Mouse (Mus musculus) myocyte (in vitro differentiated cells): ENCODE measurements around the gene Rhbdf1.

ENCODE experiments used
- E2F4 ChIP-seq: IDR thresholded peaks from one replicate; pipeline ENCODE4 v1.6.1; 2011; ENCODE audit warnings: mild to moderate bottlenecking, control low read depth, moderate library complexity; ENCODE audit not compliant: insufficient read depth
- MAX ChIP-seq: IDR thresholded peaks from one replicate; pipeline ENCODE4 v1.6.1; 2011; ENCODE audit warnings: low read depth, mild to moderate bottlenecking, control low read depth
- MYOD1 ChIP-seq, 3 experiments: IDR thresholded peaks; one replicate each; pipeline ENCODE4 v1.6.1; 2011; ENCODE audit warnings: control low read depth in 2 of 3, low read depth in 2 of 3, mild to moderate bottlenecking in 2 of 3, moderate library complexity in 1 of 3; ENCODE audit not compliant: insufficient read length in 2 of 3, control insufficient read depth in 1 of 3
- MYOG ChIP-seq, 3 experiments: IDR thresholded peaks; one replicate each; pipeline ENCODE4 v1.6.1; 2011; ENCODE audit warnings: control low read depth in 2 of 3, low read depth in 2 of 3, mild to moderate bottlenecking in 2 of 3; ENCODE audit not compliant: insufficient read length in 2 of 3, control insufficient read depth in 1 of 3, insufficient read depth in 1 of 3
- POLR2A ChIP-seq: IDR thresholded peaks from one replicate; pipeline ENCODE4 v1.6.1; 2011; ENCODE audit warnings: low read depth, mild to moderate bottlenecking, control low read depth, moderate library complexity; ENCODE audit not compliant: insufficient read length
- POLR2AphosphoS2 ChIP-seq: IDR thresholded peaks from one replicate; pipeline ENCODE4 v1.6.1; 2011; ENCODE audit warnings: low read depth, control low read depth; ENCODE audit not compliant: insufficient read length
- REST ChIP-seq: IDR thresholded peaks from one replicate; pipeline ENCODE4 v1.6.1; 2011; ENCODE audit warnings: mild to moderate bottlenecking, control low read depth, moderate library complexity; ENCODE audit not compliant: insufficient read depth, insufficient read length
- TCF12 ChIP-seq: IDR thresholded peaks from one replicate; pipeline ENCODE4 v1.6.1; 2011; ENCODE audit warnings: mild to moderate bottlenecking, control low read depth; ENCODE audit not compliant: poor library complexity, insufficient read depth, severe bottlenecking

- no peak for TF ChIP-seq POLR2AphosphoS2
- no peak for TF ChIP-seq TCF12
- TF ChIP-seq E2F4: no peak
- no peak for TF ChIP-seq REST
- TF ChIP-seq POLR2A: no peak
- no peak for TF ChIP-seq MAX
- no peak for TF ChIP-seq MYOG (IDR thresholded peaks at IDR 0.05; ENCODE audit: control insufficient read depth in 1 of 3, insufficient read depth in 1 of 3, insufficient read length in 2 of 3, low read depth in 2 of 3)
- no peak for TF ChIP-seq MYOD1 (IDR thresholded peaks at IDR 0.05; ENCODE audit: control insufficient read depth in 1 of 3, insufficient read length in 2 of 3, low read depth in 2 of 3)
Observed at GRCm38 (mm10) chr11:32244617-32245016, 22.5 kb upstream of the Rhbdf1 start.
